Mouse (Mus musculus) small intestine, adult 2 months (tissue): ENCODE results near the gene Emp3.

Experiments
- CTCF ChIP-seq: fragments of 200-500 bp; IDR thresholded peaks from 2 replicates; pipeline ENCODE4 v1.5.1; 2012; ENCODE audit warnings: low read depth, mild to moderate bottlenecking, control low read depth, inconsistent platforms, low read length, moderate library complexity, mixed read lengths; ENCODE audit not compliant: insufficient replicate concordance, insufficient read length; ENCODE audit errors: extremely low read depth
- POLR2A ChIP-seq: fragments of 200-500 bp; IDR thresholded peaks from 2 replicates; pipeline ENCODE4 v1.6.1; 2012; ENCODE audit warnings: low read depth, mild to moderate bottlenecking, control low read depth, inconsistent platforms, low read length, moderate library complexity

GRCm38 (mm10) chr7:45914067-45914466, 7.1 kb downstream of the Emp3 start:
- TF ChIP-seq CTCF (no peak), POLR2A (no peak)
